Mouse (Mus musculus) urinary bladder, adult 2 months (tissue): ENCODE measurements around the gene Mtss1l. TPM values are rescaled to one million over a fixed set of nuclear protein-coding genes. Genes with fewer than 3 reads are reported as not detected.

ENCODE experiments used
- DNase-seq: peaks from one replicate; pipeline ENCODE4 v3.0.0; 2022; ENCODE audit warnings: low spot score
- polyA plus RNA-seq: library from polyadenylated mRNA; depleted of rRNA; stranded (reverse); fragments of >200 nt; gene quantifications from 2 replicates; pipeline ENCODE4 v1.2.3, GENCODE M21; 2012

Gene Mtss1l
- polyA plus RNA-seq, 1 experiment: 28.7 TPM

DNA sequence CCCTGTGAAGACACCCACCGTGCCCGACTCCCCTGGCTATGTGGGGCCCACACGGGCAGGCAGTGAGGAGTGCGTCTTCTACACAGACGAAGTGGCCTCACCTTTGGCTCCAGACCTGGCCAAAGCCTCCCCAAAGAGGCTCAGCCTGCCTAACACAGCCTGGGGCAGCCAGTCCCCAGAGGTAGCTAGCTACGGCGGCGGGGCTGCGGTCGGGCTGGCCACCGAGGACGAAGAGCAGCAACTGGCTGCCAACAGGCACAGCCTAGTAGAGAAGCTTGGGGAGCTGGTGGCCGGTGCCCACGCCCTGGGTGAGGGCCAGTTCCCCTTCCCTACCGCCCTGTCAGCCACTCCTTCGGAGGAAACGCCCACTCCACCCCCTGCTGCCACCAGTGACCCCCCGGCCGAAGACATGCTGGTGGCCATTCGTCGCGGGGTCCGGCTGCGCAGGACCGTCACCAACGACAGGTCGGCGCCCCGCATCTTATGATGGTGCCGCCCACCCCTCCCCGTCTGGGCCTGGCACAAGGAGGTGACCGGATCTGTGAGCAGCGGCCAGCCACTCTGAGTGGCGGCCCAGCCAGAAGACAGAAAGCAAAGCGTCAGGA lies 17.4 kb downstream of the Mtss1l start:
- no peak for DNase-seq

DNA sequence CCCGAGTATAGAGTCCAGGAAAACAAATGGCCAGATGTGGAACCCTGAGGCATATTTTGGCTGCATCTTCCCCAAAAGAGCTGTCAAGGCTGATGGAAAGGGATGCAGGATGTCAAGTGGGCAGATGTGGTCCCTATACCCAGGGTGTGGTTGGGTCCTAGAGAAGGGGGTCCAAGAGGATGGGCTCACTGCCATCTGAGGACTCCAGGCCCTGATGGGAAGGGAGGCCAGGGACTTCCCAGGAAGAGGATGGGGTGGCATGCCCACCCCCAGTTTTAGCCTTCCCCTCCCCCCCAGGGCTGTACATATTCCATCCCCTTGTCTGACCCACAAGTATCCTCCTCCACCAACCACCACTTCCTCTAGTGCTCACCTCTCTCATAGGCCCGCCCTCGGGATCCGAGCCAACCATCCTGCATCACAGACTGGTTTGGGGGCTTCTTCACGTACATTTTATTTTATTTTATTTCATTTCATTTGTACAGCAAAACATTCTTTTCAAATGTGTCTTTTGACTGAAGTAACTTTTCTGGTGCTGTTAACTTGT lies 19.4 kb downstream of the Mtss1l start:
- no peak for DNase-seq

DNA sequence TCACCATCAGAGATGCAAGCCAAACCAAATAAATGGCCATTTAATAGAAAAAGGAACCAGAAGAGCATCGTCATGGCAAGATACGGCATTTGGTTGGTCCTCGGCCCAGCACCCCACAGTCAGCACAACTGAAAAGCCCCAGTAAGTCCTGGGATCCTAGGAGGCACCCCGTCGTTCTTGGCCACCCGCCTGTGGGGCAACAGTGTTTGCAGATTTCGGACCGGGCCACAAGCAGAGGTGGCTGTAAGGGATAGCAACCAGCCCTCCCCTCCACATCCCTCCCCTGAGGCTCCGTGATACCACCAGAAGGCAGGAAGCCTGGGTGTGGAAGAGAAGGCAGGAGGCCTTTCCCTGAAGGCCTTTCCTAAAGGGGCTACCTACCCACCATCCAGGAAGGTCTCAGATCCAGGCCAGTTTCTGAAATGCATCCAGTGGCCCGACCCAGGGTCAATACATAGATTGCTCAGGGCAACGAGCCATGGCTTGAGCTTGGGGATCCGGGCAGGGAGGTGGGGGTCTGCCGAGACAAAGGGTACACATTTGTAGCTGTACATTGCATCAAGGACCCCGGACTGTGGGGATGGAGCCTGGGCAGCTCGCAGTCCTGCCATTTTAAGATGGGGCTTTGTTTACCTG lies 20.7 kb downstream of the Mtss1l start:
- DNase-seq: no peak

GRCm38 (mm10) chr8:110742452-110742818 lies 21.2 kb downstream of the Mtss1l start:
- DNase-seq: no peak

DNA sequence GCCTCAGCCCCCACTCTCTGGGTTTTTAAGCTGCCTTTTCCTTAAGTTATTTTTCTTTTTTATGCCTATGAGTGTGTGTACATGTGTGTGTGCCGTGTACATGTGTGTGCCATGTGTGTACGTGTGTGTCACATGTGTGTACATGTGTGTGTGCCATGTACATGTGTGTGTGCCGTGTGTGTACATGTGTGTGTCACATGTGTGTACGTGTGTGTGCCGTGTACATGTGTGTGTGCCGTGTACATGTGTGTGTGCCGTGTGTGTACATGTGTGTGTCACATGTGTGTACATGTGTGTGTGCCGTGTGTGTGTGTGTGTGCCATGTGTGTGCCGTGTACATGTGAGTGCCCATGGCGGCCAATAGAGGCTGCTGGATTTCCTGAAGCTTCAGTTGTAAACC lies 23.9 kb downstream of the Mtss1l start:
- no peak for DNase-seq

GRCm38 (mm10) chr8:110746661-110747060 lies 25.4 kb downstream of the Mtss1l start:
- DNase-seq: no peak

- DNase-seq: no peak
Measured at GRCm38 (mm10) chr8:110749500-110750170, 28.4 kb downstream of the Mtss1l start.

DNA sequence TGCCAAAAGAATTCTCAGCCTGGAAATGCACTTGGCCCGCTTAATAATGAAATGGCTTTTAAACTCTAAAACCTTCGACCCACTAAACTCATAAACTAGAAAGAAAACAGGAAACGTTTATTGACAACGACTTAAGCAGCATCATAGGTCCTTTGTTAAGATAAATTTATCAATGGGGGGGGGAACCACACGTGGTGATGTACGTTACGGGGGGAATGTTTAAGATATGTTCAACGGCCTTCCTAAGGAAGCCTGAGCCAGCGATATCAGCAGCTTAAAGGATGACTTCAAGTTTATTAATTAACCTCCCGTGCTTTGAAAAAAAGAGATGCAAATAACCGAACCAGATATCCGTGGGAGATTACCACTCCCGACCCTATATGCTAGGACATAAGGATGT lies 29.0 kb downstream of the Mtss1l start:
- DNase-seq: no peak

GRCm38 (mm10) chr8:110751490-110751889 lies 30.2 kb downstream of the Mtss1l start:
- DNase-seq: no peak

DNA sequence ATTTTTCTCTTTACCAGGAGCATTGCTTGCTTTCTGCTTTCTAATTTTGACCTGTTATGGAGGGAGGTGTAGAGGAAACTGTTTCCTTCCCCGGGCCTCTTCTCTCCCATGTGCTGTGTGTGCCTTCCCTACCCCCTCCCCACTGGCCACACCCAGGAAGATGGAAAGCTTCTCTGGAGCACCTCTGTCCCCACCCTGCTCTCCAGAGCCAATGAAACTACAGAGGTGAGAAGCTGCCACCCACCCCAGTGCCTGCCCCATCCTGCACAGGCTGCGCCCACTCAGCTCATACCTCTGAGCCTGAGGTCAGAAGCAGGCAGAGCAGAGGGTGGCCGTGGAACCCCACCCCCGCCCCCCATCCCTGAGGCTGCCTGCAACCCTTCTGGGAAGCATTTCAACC lies 33.4 kb downstream of the Mtss1l start:
- DNase-seq: no peak

GRCm38 (mm10) chr8:110755511-110756170 lies 34.4 kb downstream of the Mtss1l start:
- no peak for DNase-seq

GRCm38 (mm10) chr8:110756196-110756595 lies 34.9 kb downstream of the Mtss1l start:
- no peak for DNase-seq

DNA sequence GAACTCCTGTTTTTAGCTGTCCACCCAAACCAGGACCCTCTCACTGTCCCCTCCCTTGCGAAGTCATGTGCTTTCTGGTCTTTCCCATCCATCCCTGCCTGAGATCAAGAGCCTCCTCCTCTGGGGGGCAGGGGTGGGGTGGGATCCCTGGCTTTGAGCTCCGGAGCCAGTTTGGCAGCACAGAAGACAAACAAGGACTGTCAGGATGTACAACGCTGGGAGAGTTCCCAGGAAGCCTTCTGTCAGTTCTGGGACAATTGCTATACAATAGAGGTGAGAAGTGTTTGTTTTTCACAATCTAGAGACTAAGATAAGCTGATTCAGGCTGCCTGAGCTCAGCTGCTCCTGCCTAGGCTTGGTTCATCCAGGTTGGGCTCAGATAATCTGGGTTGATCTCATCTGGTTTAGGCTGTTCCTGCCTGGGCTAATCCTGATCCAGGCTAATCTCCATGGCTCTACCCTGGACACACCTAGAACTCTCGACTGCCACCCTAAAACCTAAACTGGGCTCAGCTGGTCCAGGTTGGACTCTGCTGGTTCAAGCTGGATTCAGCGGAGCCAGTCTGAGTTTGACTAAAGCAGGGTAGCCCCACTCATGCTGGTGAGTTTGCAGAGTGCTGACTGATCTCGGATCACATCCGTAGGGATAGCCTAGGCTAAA lies 39.1 kb downstream of the Mtss1l start:
- DNase-seq: no peak

GRCm38 (mm10) chr8:110761185-110761584 lies 39.9 kb downstream of the Mtss1l start:
- DNase-seq: no peak

DNA sequence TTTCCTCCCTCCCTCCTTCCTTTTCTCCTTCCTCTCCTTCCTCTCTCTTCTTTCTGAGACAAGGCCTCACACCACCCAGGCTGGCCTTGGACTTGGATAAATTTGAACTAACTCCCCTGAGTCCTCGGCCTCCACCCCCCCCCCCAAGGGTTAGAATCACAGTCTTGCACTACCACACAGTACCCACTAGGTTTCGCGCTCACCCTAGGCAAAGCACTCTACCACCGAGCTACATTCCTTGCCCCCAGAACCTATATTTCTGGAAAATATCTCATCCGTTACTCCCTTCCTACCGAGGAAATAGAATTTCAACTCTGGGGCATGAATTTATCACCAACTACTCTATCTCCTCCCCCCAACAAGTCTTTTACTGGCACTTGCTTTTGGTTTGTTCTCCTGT lies 40.7 kb downstream of the Mtss1l start:
- DNase-seq: no peak

- DNase-seq: no peak
Measured at GRCm38 (mm10) chr8:110764671-110765070, 43.4 kb downstream of the Mtss1l start.

DNA sequence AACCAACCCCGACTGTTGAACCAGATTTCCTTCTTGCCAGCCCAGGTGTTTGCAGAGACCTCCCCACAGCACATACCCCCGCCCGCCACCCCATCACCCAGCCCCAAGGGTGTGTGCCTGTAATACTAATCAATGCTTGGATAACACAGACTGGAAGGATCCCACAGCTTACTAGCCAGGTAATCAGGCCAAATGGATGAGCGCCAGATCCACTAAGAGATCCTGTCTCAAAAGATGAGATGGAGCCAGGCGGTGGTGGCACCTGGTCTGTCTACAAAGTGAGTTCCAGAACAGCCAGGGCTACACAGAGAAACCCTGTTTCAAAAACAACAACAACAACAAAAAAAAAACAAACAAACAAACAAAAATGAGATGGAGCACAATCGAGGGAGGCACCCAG lies 46.0 kb downstream of the Mtss1l start:
- DNase-seq: no peak

DNA sequence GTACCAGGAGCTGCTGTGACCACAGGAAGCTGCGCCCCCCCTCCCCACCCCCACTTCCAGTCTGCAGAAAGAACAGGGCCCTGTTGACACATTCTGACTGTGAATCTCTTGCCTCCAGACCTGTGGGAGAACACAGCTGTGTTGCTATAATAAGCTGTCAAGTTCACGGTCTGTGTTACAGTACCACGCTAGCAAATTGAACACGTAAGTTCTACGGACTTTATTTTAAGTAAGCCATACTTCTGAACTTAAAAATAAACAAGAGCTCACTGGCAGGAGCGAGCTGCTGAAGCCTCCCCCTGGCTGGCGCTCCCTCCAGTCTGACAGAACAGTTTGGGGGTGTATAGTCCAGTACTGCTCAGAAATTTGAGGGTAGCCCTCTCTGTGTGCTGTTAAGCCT lies 51.2 kb downstream of the Mtss1l start:
- no peak for DNase-seq

- DNase-seq: no peak
Measured at GRCm38 (mm10) chr8:110774047-110774446, 52.8 kb downstream of the Mtss1l start.

DNA sequence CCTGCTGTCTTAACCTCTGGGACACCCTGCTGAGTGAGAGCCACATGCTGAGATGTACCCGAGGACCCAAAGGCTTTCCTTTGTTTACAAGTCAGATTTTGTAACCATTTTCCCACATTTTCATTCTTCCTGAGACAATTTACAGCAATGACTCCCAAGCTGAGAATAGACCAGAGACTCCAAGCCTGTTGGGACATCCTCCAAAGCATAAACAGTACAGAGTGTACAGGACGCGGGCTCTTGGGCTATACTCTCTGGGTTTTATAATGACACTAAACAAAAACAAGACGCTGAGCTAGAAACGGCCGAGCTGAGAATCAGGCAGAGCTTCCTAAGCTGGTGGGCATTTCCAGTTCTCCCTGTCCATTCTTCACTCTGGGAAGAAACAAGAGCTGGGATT lies 53.4 kb downstream of the Mtss1l start:
- no peak for DNase-seq

DNA sequence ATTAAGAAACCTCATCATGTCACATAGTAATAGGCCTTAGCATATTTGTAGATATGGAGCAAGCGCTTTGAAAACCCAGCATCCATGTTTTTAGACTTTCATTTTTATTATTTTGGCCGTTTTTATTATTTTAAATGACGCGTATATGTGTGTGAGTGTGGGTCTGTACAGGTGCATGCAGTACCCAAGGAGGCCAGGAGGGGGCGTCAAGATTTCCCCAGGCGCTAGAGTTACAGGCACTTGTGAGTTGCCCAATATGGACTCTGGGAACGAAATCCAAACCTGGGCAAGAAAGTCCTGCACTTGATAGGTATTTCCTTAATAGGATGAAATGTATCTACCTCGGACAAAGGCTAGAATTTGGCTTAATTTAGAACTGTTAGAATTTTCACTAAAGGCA lies 54.0 kb downstream of the Mtss1l start:
- DNase-seq: no peak

GRCm38 (mm10) chr8:110775721-110776120 lies 54.4 kb downstream of the Mtss1l start:
- no peak for DNase-seq
